Mouse (Mus musculus): ENCODE results near the gene Fdx1.

GRCm38 (mm10) chr9:51950225-51950624, 13.1 kb downstream of the Fdx1 start:
- TF ChIP-seq CTCF (IDR thresholded peaks at IDR 0.05; ENCODE audit: low read depth) (no peak), EP300 (IDR thresholded peaks at IDR 0.05; ENCODE audit: low read depth) (no peak)
